Mouse (Mus musculus) midbrain, embryonic 14.5 days (tissue): ENCODE measurements at regions not wholly inside any gene's neighbourhood (a gene's known extent, or its start where the extent isn't known, plus 50 kb on each side); places are given as distances from the start of the nearest gene placed in this dataset.
"Not testable (repeated sequence)": the region's sequence is repeated elsewhere in the genome, so short reads cannot be mapped to it uniquely, and the experiment has no call there.

Experiments used
- ATAC-seq: fragments of 200-750 bp; cut with Nextera tagmentation; 2 replicates; pipeline ENCODE4 v1.8.0; 2017; ENCODE audit warnings: moderate number of reproducible peaks, moderate library complexity; ENCODE audit not compliant: low FRiP score, low TSS enrichment
- DNase-seq: peaks from one replicate; pipeline ENCODE4 v3.0.0-alpha.2; 2015
- H3K27ac ChIP-seq: fragments of 300-500 bp; sonication (generic); replicated peaks from 2 replicates; pipeline ENCODE4 v1.5.1; 2014; ENCODE audit warnings: mild to moderate bottlenecking, low read depth, low read length, moderate library complexity
- H3K27me3 ChIP-seq: fragments of 300-500 bp; sonication (generic); 2 replicates; pipeline ENCODE4 v1.6.1; 2014; ENCODE audit warnings: low read length, control low read depth, mixed read lengths; ENCODE audit not compliant: control insufficient read depth, insufficient read depth
- H3K36me3 ChIP-seq: fragments of 300-500 bp; sonication (generic); 2 replicates; pipeline ENCODE4 v1.6.1; 2014; ENCODE audit warnings: low read length, control low read depth; ENCODE audit not compliant: control insufficient read depth, insufficient read depth
- H3K4me1 ChIP-seq: fragments of 300-500 bp; sonication (generic); 2 replicates; pipeline ENCODE4 v1.6.1; 2014; ENCODE audit warnings: mild to moderate bottlenecking, antibody characterized with exemption, low read length, control low read depth; ENCODE audit not compliant: control insufficient read depth, insufficient read depth
- H3K4me2 ChIP-seq: fragments of 300-500 bp; sonication (generic); 2 replicates; pipeline ENCODE4 v1.6.1; 2014; ENCODE audit warnings: mild to moderate bottlenecking, low read length, moderate library complexity
- H3K4me3 ChIP-seq: fragments of 300-500 bp; sonication (generic); replicated peaks from 2 replicates; pipeline ENCODE4 v1.5.1; 2014; ENCODE audit warnings: low read depth, low read length
- H3K9ac ChIP-seq: fragments of 300-500 bp; sonication (generic); replicated peaks from 2 replicates; pipeline ENCODE4 v1.6.1; 2014; ENCODE audit warnings: mild to moderate bottlenecking, low read length, moderate library complexity
- H3K9me3 ChIP-seq: fragments of 300-500 bp; sonication (generic); 2 replicates; pipeline ENCODE4 v1.6.1; 2016; ENCODE audit warnings: low read length, control low read depth, mixed read lengths; ENCODE audit not compliant: control insufficient read depth
- WGBS: fragments of 180-500 bp; shearing (Covaris S2); extraction: QIAGEN DNeasy Blood & Tissue Kit; methylation state at CpG from one replicate; pipeline ENCODE4 v1.1.7; 2014; 5-methylcytosine and 5-hydroxymethylcytosine counted together

DNA sequence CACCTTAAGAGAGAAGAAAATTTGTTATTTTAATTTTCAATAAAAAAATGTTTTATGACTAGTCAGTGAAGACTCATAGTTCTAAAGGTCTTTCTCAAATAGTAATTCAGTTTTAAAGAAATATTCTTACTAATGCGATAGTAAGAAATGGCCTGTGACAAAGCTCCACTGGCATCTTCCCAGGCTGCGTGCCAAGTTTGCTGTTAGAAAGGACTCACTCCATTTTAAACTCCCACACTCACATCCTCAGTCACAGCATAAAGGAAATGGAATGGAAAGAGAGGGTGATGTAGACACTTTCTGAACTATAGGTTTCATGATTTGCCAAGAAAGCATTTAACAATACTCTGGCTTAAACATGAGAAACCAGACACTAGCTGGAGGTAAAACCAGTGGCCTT is 436.6 kb downstream of the Mei4 start:
- WGBS, result 87% methylated on average over 2 of the region's 2 CpGs
- DNase-seq, result no peak

DNA sequence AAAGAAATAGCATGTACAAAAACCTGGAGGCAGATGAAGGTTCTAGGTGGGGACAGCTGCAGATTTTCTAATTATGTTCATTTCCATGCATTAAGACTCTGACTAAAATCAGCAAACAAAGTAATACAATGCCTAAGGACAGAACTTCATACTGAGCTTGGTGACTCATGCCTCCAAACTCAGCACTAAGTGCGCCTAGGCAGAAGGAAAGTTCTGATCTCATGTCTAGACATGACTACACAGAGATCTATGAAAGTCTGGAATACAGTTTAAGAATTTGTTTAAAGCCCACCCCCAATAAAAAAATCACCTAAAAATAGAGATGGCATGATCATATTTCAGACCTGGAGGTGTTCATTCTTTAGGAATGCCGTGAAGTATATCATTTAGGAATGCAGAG is 442.8 kb downstream of the Mei4 start:
- DNase-seq (no peak), ATAC-seq (no peak)
- WGBS, result 97% methylated on average over 2 of the region's 2 CpGs
- no peaks in the 10 kb centered on the region for H3K27me3 ChIP-seq
- no peak overlapping the region for H3K27ac ChIP-seq
- H3K9ac ChIP-seq, result no peak overlapping the region
- no peaks in the 10 kb centered on the region for H3K4me1 ChIP-seq
- H3K4me2 ChIP-seq, result no peak overlapping the region
- H3K4me3 ChIP-seq, result no peak overlapping the region
- H3K36me3 ChIP-seq, result no peaks in the 10 kb centered on the region
- no peaks in the 10 kb centered on the region for H3K9me3 ChIP-seq

More for the DNA sequence above, 436.6 kb downstream of the Mei4 start:
- no peaks in the 10 kb centered on the region for H3K36me3 ChIP-seq
- H3K4me1 ChIP-seq, result no peaks in the 10 kb centered on the region
- no peak overlapping the region for H3K4me2 ChIP-seq
- ATAC-seq, result no peak
- H3K9ac ChIP-seq, result no peak overlapping the region
- no peak overlapping the region for H3K27ac ChIP-seq
- H3K4me3 ChIP-seq, result no peak overlapping the region
- no peaks in the 10 kb centered on the region for H3K9me3 ChIP-seq
- H3K27me3 ChIP-seq, result no peaks in the 10 kb centered on the region

DNA sequence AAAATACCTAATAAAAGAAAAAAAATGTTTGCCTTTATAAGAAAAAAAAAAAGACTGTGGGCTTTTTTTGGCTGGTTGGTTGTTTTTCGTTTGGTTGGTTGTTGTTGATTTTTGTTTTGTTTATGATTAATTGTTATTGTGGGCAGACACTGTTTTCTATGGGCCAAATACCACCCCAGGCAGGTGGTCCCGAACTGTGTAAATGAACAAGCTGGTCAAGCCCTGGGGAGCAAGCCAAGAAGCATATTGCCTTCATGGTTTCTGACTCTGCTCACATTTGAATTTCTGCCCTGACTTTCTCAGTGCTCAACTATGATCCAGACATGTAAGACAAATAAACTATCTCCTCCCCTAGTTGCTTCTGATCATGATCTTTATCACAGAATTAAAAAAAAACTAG is 449.0 kb downstream of the Mei4 start:
- no peak overlapping the region for H3K9ac ChIP-seq
- ATAC-seq (no peak), DNase-seq (no peak)
- H3K4me3 ChIP-seq, result no peak overlapping the region
- no peaks in the 10 kb centered on the region for H3K27me3 ChIP-seq
- H3K4me2 ChIP-seq, result no peak overlapping the region
- no peaks in the 10 kb centered on the region for H3K9me3 ChIP-seq
- no peaks in the 10 kb centered on the region for H3K36me3 ChIP-seq
- WGBS, result 79% methylated on average over 2 of the region's 2 CpGs
- no peaks in the 10 kb centered on the region for H3K4me1 ChIP-seq
- no peak overlapping the region for H3K27ac ChIP-seq

- DNase-seq (no peak), ATAC-seq (no peak)
- Histone ChIP-seq H3K4me1 (no peaks in the 10 kb centered on the region), H3K4me2 (no peak overlapping the region), H3K4me3 (no peak overlapping the region), H3K9ac (no peak overlapping the region), H3K27ac (no peak overlapping the region), H3K27me3 (no peaks in the 10 kb centered on the region), H3K36me3 (no peaks in the 10 kb centered on the region), H3K9me3 (no peaks in the 10 kb centered on the region)
- WGBS, result 82% methylated on average over 3 of the region's 3 CpGs
Observed at GRCm38 (mm10) chr9:82340452-82340851, 477.0 kb downstream of the Mei4 start.

- H3K36me3 ChIP-seq, H3K4me1 ChIP-seq, H3K9ac ChIP-seq, ATAC-seq, H3K9me3 ChIP-seq, H3K27ac ChIP-seq, H3K4me3 ChIP-seq, H3K4me2 ChIP-seq, H3K27me3 ChIP-seq, DNase-seq: not testable (repeated sequence)
Observed at GRCm38 (mm10) chr9:82350784-82351183, 478.6 kb upstream of the Irak1bp1 start.

DNA sequence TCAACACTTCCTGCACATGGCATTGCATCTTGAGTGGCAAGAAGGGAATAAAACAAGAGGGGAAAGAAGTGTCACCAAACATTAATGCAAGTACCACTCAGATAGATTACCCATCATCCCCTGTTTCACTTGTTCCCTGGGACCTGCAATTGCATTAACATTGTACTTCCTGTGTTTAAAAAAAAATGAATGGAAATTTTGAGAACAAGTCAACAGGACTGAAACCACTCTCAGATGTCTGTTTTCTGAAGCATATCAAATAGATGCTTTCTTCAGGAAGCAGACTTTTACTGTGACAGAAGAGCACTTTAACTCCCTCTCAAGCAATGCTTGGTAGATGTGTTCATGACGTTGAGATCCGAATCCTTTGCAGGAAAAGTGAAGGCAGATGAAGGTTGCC is 469.8 kb upstream of the Irak1bp1 start:
- Histone ChIP-seq H3K27me3 (no peaks in the 10 kb centered on the region), H3K27ac (no peak overlapping the region), H3K9me3 (no peaks in the 10 kb centered on the region), H3K4me2 (no peak overlapping the region), H3K36me3 (no peaks in the 10 kb centered on the region), H3K9ac (no peak overlapping the region), H3K4me1 (no peaks in the 10 kb centered on the region), H3K4me3 (no peak overlapping the region)
- DNase-seq (no peak), ATAC-seq (no peak)
- 90% methylated on average over 2 of the region's 2 CpGs for WGBS

DNA sequence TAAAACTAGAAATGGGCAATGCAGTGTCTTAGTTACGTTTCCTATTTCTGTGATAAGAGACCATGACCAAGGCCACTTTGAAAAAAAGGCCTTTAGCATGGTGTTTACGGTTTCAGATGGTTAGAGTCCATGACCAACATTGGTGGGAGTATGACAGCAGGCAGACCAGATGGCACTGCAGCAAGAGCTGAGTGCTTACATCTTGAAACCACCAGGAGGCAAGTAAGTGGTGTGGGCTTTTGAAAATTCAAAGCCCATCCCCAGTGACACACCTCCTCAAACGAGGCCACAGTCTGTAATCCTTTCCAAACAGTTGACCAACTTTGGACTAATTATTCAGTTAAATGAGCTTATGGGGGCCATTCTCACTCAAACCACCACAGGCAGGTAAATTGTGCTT is 427.0 kb upstream of the Irak1bp1 start:
- Histone ChIP-seq H3K9me3 (no peaks in the 10 kb centered on the region), H3K27ac (no peak overlapping the region), H3K4me1 (no peaks in the 10 kb centered on the region), H3K9ac (no peak overlapping the region), H3K36me3 (no peaks in the 10 kb centered on the region), H3K27me3 (no peaks in the 10 kb centered on the region), H3K4me2 (no peak overlapping the region), H3K4me3 (no peak overlapping the region)
- ATAC-seq (peak; percentile 27; the same call in 1 of the 2 replicates), DNase-seq (no peak)
- 62% methylated on average over 3 of the region's 3 CpGs for WGBS

DNA sequence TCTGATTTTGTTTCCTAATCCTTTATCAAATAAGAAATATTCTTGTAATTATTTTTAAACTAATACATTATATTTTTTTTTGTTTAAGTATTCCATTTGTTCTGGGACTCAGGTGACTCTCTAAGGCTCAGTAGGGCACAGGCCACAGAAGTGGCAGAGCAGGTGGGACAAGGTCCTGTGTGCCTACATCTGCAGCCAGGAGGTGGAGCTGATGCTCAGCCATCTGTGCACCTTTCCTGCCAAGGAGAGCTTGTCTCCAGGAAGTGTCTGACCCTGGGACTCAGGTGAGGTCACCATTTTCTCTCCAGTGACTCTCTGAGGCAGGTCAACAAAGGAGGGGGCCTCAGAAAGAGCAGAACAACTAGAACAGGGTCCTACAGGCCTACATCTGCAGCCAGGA is 425.3 kb upstream of the Irak1bp1 start:
- Histone ChIP-seq H3K9ac (no peak overlapping the region), H3K4me1 (no peaks in the 10 kb centered on the region), H3K4me2 (no peak overlapping the region), H3K4me3 (no peak overlapping the region), H3K36me3 (no peaks in the 10 kb centered on the region), H3K27ac (no peak overlapping the region), H3K9me3 (no peaks in the 10 kb centered on the region), H3K27me3 (no peaks in the 10 kb centered on the region)
- ATAC-seq (no peak), DNase-seq (no peak)

DNA sequence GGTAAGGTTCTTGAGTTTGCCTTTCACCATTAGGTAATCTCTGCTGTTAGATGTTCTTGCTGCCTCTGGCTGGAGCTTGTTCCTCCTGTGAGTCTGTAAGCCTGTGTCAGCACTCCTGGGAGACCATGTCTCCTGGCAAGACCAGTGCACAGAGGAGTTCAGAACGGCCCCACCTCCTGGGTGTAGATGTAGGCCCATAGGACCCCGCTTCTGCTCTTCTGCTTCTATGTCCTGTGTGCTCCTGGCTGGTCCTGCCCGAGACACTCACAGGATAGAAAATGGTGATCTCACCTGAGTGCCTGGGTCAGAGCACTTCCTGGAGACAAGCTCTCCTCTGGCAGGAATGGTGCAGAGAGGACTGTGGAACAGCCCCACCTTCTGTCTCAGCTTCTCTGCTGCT is 422.2 kb upstream of the Irak1bp1 start:
- Histone ChIP-seq H3K4me2 (no peak overlapping the region), H3K4me3 (no peak overlapping the region), H3K27me3 (no peaks in the 10 kb centered on the region), H3K4me1 (no peaks in the 10 kb centered on the region), H3K9me3 (no peaks in the 10 kb centered on the region), H3K9ac (no peak overlapping the region), H3K36me3 (no peaks in the 10 kb centered on the region), H3K27ac (no peak overlapping the region)
- DNase-seq (no peak), ATAC-seq (no peak)
- 89% methylated on average over 3 of the region's 3 CpGs for WGBS
